Mouse (Mus musculus): ENCODE data around the gene Gm45716. TPM values are rescaled to one million over a fixed set of nuclear protein-coding genes. Genes with fewer than 3 reads are reported as not detected.
A peak's percentile ranks its signal among the peaks of the same experiment; 100 is the strongest.

The Gm45716 gene
- total and polyA plus RNA-seq, 2 experiments from 2014 or later: 10.0 to 23.6 TPM

GRCm38 (mm10) chr11:90195756-90196520, 8.5 kb downstream of the Gm45716 start:
- no peak overlapping the region for H3K27ac ChIP-seq (ENCODE audit: low read depth, low read length)
- H3K4me3 ChIP-seq (ENCODE audit: low read depth, low read length): no peak overlapping the region
- no peak for DNase-seq (ENCODE audit: low spot score)
- no peak for TF ChIP-seq CTCF (IDR thresholded peaks at IDR 0.05)
- no peak overlapping the region for H3K4me2 ChIP-seq (ENCODE audit: low read depth, low read length, poor library complexity, severe bottlenecking)
- ATAC-seq (ENCODE audit: low FRiP score): no peak
- H3K9ac ChIP-seq (replicated peaks; ENCODE audit: low read length, poor library complexity, severe bottlenecking): no peak overlapping the region
- no peaks in the 10 kb centered on the region for H3K9me3 ChIP-seq (ENCODE audit: low read length)
- H3K27me3 ChIP-seq (ENCODE audit: insufficient read depth, low read length): no peaks in the 10 kb centered on the region
- WGBS: 69% methylated on average over 11 of the region's 11 CpGs
- H3K36me3 ChIP-seq (ENCODE audit: insufficient read depth, low read length): no peaks in the 10 kb centered on the region
- no peaks in the 10 kb centered on the region for H3K4me1 ChIP-seq (ENCODE audit: insufficient read depth, low read length)

- H3K4me2 ChIP-seq (ENCODE audit: low read depth, low read length, poor library complexity, severe bottlenecking): no peak overlapping the region
- no peaks in the 10 kb centered on the region for H3K9me3 ChIP-seq (ENCODE audit: low read length)
- no peak overlapping the region for H3K4me3 ChIP-seq (ENCODE audit: low read depth, low read length)
- no peaks in the 10 kb centered on the region for H3K27me3 ChIP-seq (ENCODE audit: insufficient read depth, low read length)
- ATAC-seq (ENCODE audit: low FRiP score): no peak
- H3K9ac ChIP-seq (replicated peaks; ENCODE audit: low read length, poor library complexity, severe bottlenecking): no peak overlapping the region
- no peak for DNase-seq (ENCODE audit: low spot score)
- H3K27ac ChIP-seq (ENCODE audit: low read depth, low read length): no peak overlapping the region
- no peaks in the 10 kb centered on the region for H3K4me1 ChIP-seq (ENCODE audit: insufficient read depth, low read length)
- WGBS: 84% methylated on average over 12 of the region's 12 CpGs
- TF ChIP-seq CTCF (IDR thresholded peaks at IDR 0.05): no peak
- H3K36me3 ChIP-seq (ENCODE audit: insufficient read depth, low read length): no peaks in the 10 kb centered on the region
Observed at GRCm38 (mm10) chr11:90196521-90197215, 9.2 kb downstream of the Gm45716 start.

GRCm38 (mm10) chr11:90198048-90198447, 10.6 kb downstream of the Gm45716 start:
- Histone ChIP-seq H3K27ac (ENCODE audit: low read depth, low read length) (no peak overlapping the region), H3K4me2 (ENCODE audit: low read depth, low read length, poor library complexity, severe bottlenecking) (no peak overlapping the region), H3K4me1 (ENCODE audit: insufficient read depth, low read length) (no peaks in the 10 kb centered on the region), H3K27me3 (ENCODE audit: insufficient read depth, low read length) (no peaks in the 10 kb centered on the region), H3K9ac (replicated peaks; ENCODE audit: low read length, poor library complexity, severe bottlenecking) (no peak overlapping the region), H3K36me3 (ENCODE audit: insufficient read depth, low read length) (no peaks in the 10 kb centered on the region), H3K4me3 (ENCODE audit: low read depth, low read length) (no peak overlapping the region), H3K9me3 (ENCODE audit: low read length) (no peaks in the 10 kb centered on the region)
- DNase-seq (ENCODE audit: low spot score): peak; percentile 15
- no peak for ATAC-seq (ENCODE audit: low FRiP score)
- 19% methylated on average over 5 of the region's 5 CpGs for WGBS
- TF ChIP-seq CTCF (IDR thresholded peaks at IDR 0.05): no peak

GRCm38 (mm10) chr11:90200826-90201225, 13.3 kb downstream of the Gm45716 start:
- no peak overlapping the region for H3K27ac ChIP-seq (ENCODE audit: low read depth, low read length)
- no peaks in the 10 kb centered on the region for H3K36me3 ChIP-seq (ENCODE audit: insufficient read depth, low read length)
- no peak overlapping the region for H3K4me2 ChIP-seq (ENCODE audit: low read depth, low read length, poor library complexity, severe bottlenecking)
- no peaks in the 10 kb centered on the region for H3K27me3 ChIP-seq (ENCODE audit: insufficient read depth, low read length)
- DNase-seq (ENCODE audit: low spot score) (no peak), ATAC-seq (ENCODE audit: low FRiP score) (no peak)
- no peak for TF ChIP-seq CTCF (IDR thresholded peaks at IDR 0.05)
- no peak overlapping the region for H3K4me3 ChIP-seq (ENCODE audit: low read depth, low read length)
- H3K4me1 ChIP-seq (ENCODE audit: insufficient read depth, low read length): no peaks in the 10 kb centered on the region
- H3K9me3 ChIP-seq (ENCODE audit: low read length): no peaks in the 10 kb centered on the region
- WGBS: 91% methylated on average over 2 of the region's 2 CpGs
- no peak overlapping the region for H3K9ac ChIP-seq (replicated peaks; ENCODE audit: low read length, poor library complexity, severe bottlenecking)

GRCm38 (mm10) chr11:90214246-90214645, 26.8 kb downstream of the Gm45716 start:
- Histone ChIP-seq H3K4me2 (ENCODE audit: low read depth, low read length, poor library complexity, severe bottlenecking) (no peak overlapping the region), H3K27me3 (ENCODE audit: insufficient read depth, low read length) (no peaks in the 10 kb centered on the region), H3K27ac (ENCODE audit: low read depth, low read length) (no peak overlapping the region), H3K36me3 (ENCODE audit: insufficient read depth, low read length) (no peaks in the 10 kb centered on the region), H3K9ac (replicated peaks; ENCODE audit: low read length, poor library complexity, severe bottlenecking) (no peak overlapping the region), H3K4me3 (ENCODE audit: low read depth, low read length) (no peak overlapping the region), H3K9me3 (ENCODE audit: low read length) (no peaks in the 10 kb centered on the region), H3K4me1 (ENCODE audit: insufficient read depth, low read length) (no peaks in the 10 kb centered on the region)
- TF ChIP-seq CTCF (IDR thresholded peaks at IDR 0.05): no peak
- ATAC-seq (ENCODE audit: low FRiP score) (no peak), DNase-seq (ENCODE audit: low spot score) (no peak)
- WGBS: 51% methylated on average over 7 of the region's 7 CpGs

- Histone ChIP-seq H3K27me3 (ENCODE audit: insufficient read depth, low read length) (no peaks in the 10 kb centered on the region), H3K9ac (replicated peaks; ENCODE audit: low read length, poor library complexity, severe bottlenecking) (no peak overlapping the region), H3K4me2 (ENCODE audit: low read depth, low read length, poor library complexity, severe bottlenecking) (no peak overlapping the region), H3K4me1 (ENCODE audit: insufficient read depth, low read length) (no peaks in the 10 kb centered on the region), H3K27ac (ENCODE audit: low read depth, low read length) (no peak overlapping the region), H3K36me3 (ENCODE audit: insufficient read depth, low read length) (no peaks in the 10 kb centered on the region), H3K4me3 (ENCODE audit: low read depth, low read length) (no peak overlapping the region), H3K9me3 (ENCODE audit: low read length) (no peaks in the 10 kb centered on the region)
- no peak for TF ChIP-seq CTCF (IDR thresholded peaks at IDR 0.05)
- WGBS: 89% methylated on average over 6 of the region's 6 CpGs
- DNase-seq (ENCODE audit: low spot score) (no peak), ATAC-seq (ENCODE audit: low FRiP score) (no peak)
Observed at GRCm38 (mm10) chr11:90220022-90220645, 32.7 kb downstream of the Gm45716 start.
